Mouse (Mus musculus): Measurements from ENCODE around the gene Asphd2.

GRCm38 (mm10) chr5:112367929-112368328, 26.7 kb downstream of the Asphd2 start:
- TF ChIP-seq CTCF (IDR thresholded peaks at IDR 0.05; ENCODE audit: low read depth) (no peak), EP300 (IDR thresholded peaks at IDR 0.05; ENCODE audit: low read depth) (no peak)
